Comparison of ENCODE assay signal across 19 mouse cellular contexts in the genomic region with DNA sequence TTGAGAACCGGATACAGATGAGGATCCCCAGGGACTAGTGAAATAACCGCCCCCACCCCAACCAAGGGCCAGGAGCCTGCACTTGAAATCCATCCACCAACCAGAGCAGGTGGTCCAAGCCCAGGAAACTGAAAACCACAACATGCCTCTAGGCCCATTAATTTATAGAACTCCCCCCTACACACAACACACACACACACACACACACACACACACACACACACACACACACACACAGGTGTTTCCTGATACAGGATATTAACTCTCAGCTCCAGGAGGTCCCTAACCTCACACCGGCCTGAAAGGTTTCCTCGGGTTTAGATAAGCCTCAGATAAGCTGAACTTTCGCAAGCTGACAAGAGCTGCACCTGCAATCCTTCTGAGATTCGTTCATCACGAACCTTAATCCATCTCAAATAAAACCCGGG.
A peak's percentile ranks its signal among the peaks of the same experiment; 100 is the strongest.
DNase-seq lines count a peak whose midpoint lies in the region; ATAC-seq and TF ChIP-seq lines count a peak whose summit lies in the region.
"Had no signal": no experiment of that assay in that cellular context is flagged by ENCODE, and none has a peak within 500 bp of the region (broad histone marks: within the 10 kb centered on the region; RNA-seq: fewer than 3 reads in every experiment).

No protein-coding gene starts in this region.

- no peak for TF ChIP-seq POLR2A in thymus, adult 2 months (IDR thresholded peaks at IDR 0.05; ENCODE audit: control insufficient read depth, extremely low read depth, insufficient read depth, low read length, poor library complexity)

- H3K4me1 ChIP-seq in kidney, embryonic 15.5 days, result peaks cover 33% of the 10 kb centered on the region
- peaks cover 16% of the 10 kb centered on the region for H3K4me1 ChIP-seq in stomach, embryonic 16.5 days (ENCODE audit: control insufficient read depth, insufficient read depth, low read length)
- H3K4me1 ChIP-seq in stomach, postnatal 0 days (replicated peaks; ENCODE audit: control insufficient read depth, insufficient read depth), result no peaks in the 10 kb centered on the region
- peaks cover 39% of the 10 kb centered on the region for H3K4me1 ChIP-seq in thymus, adult 2 months (replicated peaks; ENCODE audit: control insufficient read depth, insufficient read depth, low read length)

- H3K9ac ChIP-seq in kidney, embryonic 15.5 days, result no peak overlapping the region
- H3K9ac ChIP-seq in stomach, embryonic 16.5 days (ENCODE audit: low read length), result no peak overlapping the region
- H3K9ac ChIP-seq in stomach, postnatal 0 days (ENCODE audit: low read length), result no peak overlapping the region
- H3K9ac ChIP-seq: heart, embryonic 13.5 days; limb, embryonic 15.5 days; lung, embryonic 15.5 days; midbrain, embryonic 13.5 days had no signal

- 38% methylated on average over 8 of the region's 8 CpGs for WGBS in kidney, embryonic 15.5 days
- WGBS in stomach, embryonic 16.5 days, result 36% methylated on average over 8 of the region's 8 CpGs
- WGBS in stomach, postnatal 0 days, result 35% methylated on average over 8 of the region's 8 CpGs
- WGBS in thymus, adult 2 months, result 3% methylated on average over 8 of the region's 8 CpGs

- H3K4me2 ChIP-seq in kidney, embryonic 15.5 days, result no peak overlapping the region
- H3K4me2 ChIP-seq in stomach, embryonic 16.5 days (ENCODE audit: low read depth, low read length), result no peak overlapping the region
- no peak overlapping the region for H3K4me2 ChIP-seq in stomach, postnatal 0 days (replicated peaks; ENCODE audit: low read depth)
- H3K4me2 ChIP-seq: heart, embryonic 13.5 days; limb, embryonic 15.5 days; lung, embryonic 15.5 days; midbrain, embryonic 13.5 days had no signal

- H3K4me3 ChIP-seq in kidney, embryonic 15.5 days (replicated peaks), result no peak overlapping the region
- H3K4me3 ChIP-seq in stomach, embryonic 16.5 days (replicated peaks; ENCODE audit: low read length), result no peak overlapping the region
- no peak overlapping the region for H3K4me3 ChIP-seq in stomach, postnatal 0 days (ENCODE audit: low read depth, low read length)
- H3K4me3 ChIP-seq in thymus, adult 2 months (ENCODE audit: control insufficient read depth, insufficient read depth, low read length), result no peak overlapping the region
- H3K4me3 ChIP-seq: embryonic facial prominence, embryonic 10.5 days; heart, embryonic 13.5 days; limb, embryonic 15.5 days; lung, embryonic 15.5 days; midbrain, embryonic 13.5 days had no signal

- DNase-seq in kidney, adult 18-20 months, result no peak
- no peak for DNase-seq in stomach, postnatal 0 days (ENCODE audit: low spot score)
- DNase-seq in thymus, adult 2 months, result peak; percentile 35
- DNase-seq in cerebellum, adult 18-20 months, result no peak
- no peak for DNase-seq in adrenal gland, adult 18-20 months (ENCODE audit: low spot score in 2 of 2)
- DNase-seq: adrenal gland, adult 2 months; cerebellum, postnatal 36 days; heart, postnatal 4 days; kidney, postnatal 10 days; layer of hippocampus, adult 9-11 months had no signal

- H3K27ac ChIP-seq in kidney, embryonic 15.5 days, result peak overlapping the region; percentile 71
- H3K27ac ChIP-seq in stomach, embryonic 16.5 days (ENCODE audit: low read length), result no peak overlapping the region
- H3K27ac ChIP-seq in stomach, postnatal 0 days (replicated peaks), result no peak overlapping the region
- no peak overlapping the region for H3K27ac ChIP-seq in thymus, adult 2 months (ENCODE audit: control insufficient read depth, insufficient read depth, low read length)
- H3K27ac ChIP-seq: embryonic facial prominence, embryonic 10.5 days; heart, embryonic 13.5 days; hindbrain, postnatal 0 days; limb, embryonic 15.5 days; lung, embryonic 15.5 days; midbrain, embryonic 13.5 days had no signal

- no peaks in the 10 kb centered on the region for H3K36me3 ChIP-seq in kidney, embryonic 15.5 days
- no peaks in the 10 kb centered on the region for H3K36me3 ChIP-seq in stomach, embryonic 16.5 days (ENCODE audit: control insufficient read depth, insufficient read depth, low read length)
- H3K36me3 ChIP-seq in stomach, postnatal 0 days (ENCODE audit: control insufficient read depth, insufficient read depth, low read length), result no peaks in the 10 kb centered on the region
- no peaks in the 10 kb centered on the region for H3K36me3 ChIP-seq in thymus, adult 2 months (ENCODE audit: control insufficient read depth, insufficient read depth, low read length)
- H3K36me3 ChIP-seq: embryonic facial prominence, embryonic 10.5 days; heart, embryonic 13.5 days; limb, embryonic 15.5 days; lung, embryonic 15.5 days; midbrain, embryonic 13.5 days had no signal

- ATAC-seq in kidney, embryonic 15.5 days (replicated peaks; ENCODE audit: low FRiP score), result peak; percentile 57
- 0 out of 2 replicates have a peak, but pooled peaks have one; percentile 32 for ATAC-seq in stomach, embryonic 16.5 days (ENCODE audit: insufficient read depth, low FRiP score)
- ATAC-seq in stomach, postnatal 0 days (ENCODE audit: low FRiP score, low TSS enrichment), result no peak
- ATAC-seq: forebrain, embryonic 14.5 days; hindbrain, postnatal 0 days; midbrain, embryonic 13.5 days had no signal

- TF ChIP-seq CTCF in stomach, postnatal 0 days (IDR thresholded peaks at IDR 0.05; ENCODE audit: low read depth), result no peak
- no peak for TF ChIP-seq CTCF in thymus, adult 2 months (IDR thresholded peaks at IDR 0.05; ENCODE audit: borderline replicate concordance, control insufficient read depth, extremely low read depth, insufficient read depth, low read length, poor library complexity)

- TF ChIP-seq EP300 in stomach, postnatal 0 days (optimal IDR thresholded peaks at IDR 0.05), result no peak

- no peaks in the 10 kb centered on the region for H3K9me3 ChIP-seq in kidney, embryonic 15.5 days (replicated peaks)
- H3K9me3 ChIP-seq in stomach, embryonic 16.5 days (replicated peaks; ENCODE audit: control insufficient read depth, low read length), result no peaks in the 10 kb centered on the region
- no peaks in the 10 kb centered on the region for H3K9me3 ChIP-seq in stomach, postnatal 0 days (ENCODE audit: control insufficient read depth, low read length)
- H3K9me3 ChIP-seq: embryonic facial prominence, embryonic 10.5 days; heart, embryonic 13.5 days; limb, embryonic 15.5 days; lung, embryonic 15.5 days; midbrain, embryonic 13.5 days had no signal

- H3K27me3 ChIP-seq in kidney, embryonic 15.5 days, result no peaks in the 10 kb centered on the region
- no peaks in the 10 kb centered on the region for H3K27me3 ChIP-seq in stomach, embryonic 16.5 days (ENCODE audit: control insufficient read depth, insufficient read depth, low read length)
- H3K27me3 ChIP-seq in stomach, postnatal 0 days (ENCODE audit: control insufficient read depth, insufficient read depth, low read length), result no peaks in the 10 kb centered on the region
- no peaks in the 10 kb centered on the region for H3K27me3 ChIP-seq in thymus, adult 2 months (ENCODE audit: control insufficient read depth, insufficient read depth, low read length)
- H3K27me3 ChIP-seq: heart, embryonic 13.5 days; limb, embryonic 15.5 days; lung, embryonic 15.5 days; midbrain, embryonic 13.5 days had no signal
